Mouse (Mus musculus): ENCODE measurements around the gene Tifab. TPM values are rescaled to one million over a fixed set of nuclear protein-coding genes. Genes with fewer than 3 reads are reported as not detected.

Tifab gene
- polyA plus RNA-seq, 1 experiment = 0.18 TPM

- H3K4me1 ChIP-seq (ENCODE audit: control insufficient read depth, insufficient read depth, low read length) = peaks cover 6% of the 10 kb centered on the region
- H3K9me3 ChIP-seq (replicated peaks; ENCODE audit: control insufficient read depth, insufficient read depth, low read length, poor library complexity, severe bottlenecking) = no peaks in the 10 kb centered on the region
- no peaks in the 10 kb centered on the region for H3K36me3 ChIP-seq (ENCODE audit: control insufficient read depth, insufficient read depth, low read length, poor library complexity, severe bottlenecking)
- H3K27ac ChIP-seq (ENCODE audit: insufficient read depth, low read length) = no peak overlapping the region
- H3K4me3 ChIP-seq (ENCODE audit: low read depth, low read length) = peak overlapping the region; percentile 29
- peaks cover 4% of the 10 kb centered on the region; the same call in 1 of the 2 replicates for H3K27me3 ChIP-seq (ENCODE audit: control insufficient read depth, insufficient read depth, low read length, poor library complexity, severe bottlenecking)
- H3K9ac ChIP-seq (ENCODE audit: low read depth, poor library complexity, severe bottlenecking) = peak overlapping the region; percentile 3; the same call in 1 of the 2 replicates
- no peak for TF ChIP-seq CTCF (IDR thresholded peaks at IDR 0.05; ENCODE audit: low read depth, low read length)
- TF ChIP-seq EP300 (IDR thresholded peaks at IDR 0.05; ENCODE audit: insufficient read depth, low read depth, low read length) = no peak
- no peak for TF ChIP-seq POLR2A (IDR thresholded peaks at IDR 0.05; ENCODE audit: insufficient read depth, low read length)
Observed at GRCm38 (mm10) chr13:56221129-56221910, 42.6 kb upstream of the Tifab start.

- no peak overlapping the region for H3K4me3 ChIP-seq (ENCODE audit: low read depth, low read length)
- peaks cover 4% of the 10 kb centered on the region; the same call in 1 of the 2 replicates for H3K27me3 ChIP-seq (ENCODE audit: control insufficient read depth, insufficient read depth, low read length, poor library complexity, severe bottlenecking)
- H3K4me1 ChIP-seq (ENCODE audit: control insufficient read depth, insufficient read depth, low read length) = peaks cover 9% of the 10 kb centered on the region
- H3K9me3 ChIP-seq (replicated peaks; ENCODE audit: control insufficient read depth, insufficient read depth, low read length, poor library complexity, severe bottlenecking) = no peaks in the 10 kb centered on the region
- no peak overlapping the region for H3K9ac ChIP-seq (ENCODE audit: low read depth, poor library complexity, severe bottlenecking)
- H3K36me3 ChIP-seq (ENCODE audit: control insufficient read depth, insufficient read depth, low read length, poor library complexity, severe bottlenecking) = no peaks in the 10 kb centered on the region
- no peak for TF ChIP-seq POLR2A (IDR thresholded peaks at IDR 0.05; ENCODE audit: insufficient read depth, low read length)
- TF ChIP-seq CTCF (IDR thresholded peaks at IDR 0.05; ENCODE audit: low read depth, low read length) = no peak
- TF ChIP-seq EP300 (IDR thresholded peaks at IDR 0.05; ENCODE audit: insufficient read depth, low read depth, low read length) = no peak
- no peak overlapping the region for H3K27ac ChIP-seq (ENCODE audit: insufficient read depth, low read length)
Observed at GRCm38 (mm10) chr13:56219254-56219653, 40.6 kb upstream of the Tifab start.

GRCm38 (mm10) chr13:56216090-56216489 lies 37.4 kb upstream of the Tifab start:
- Histone ChIP-seq H3K27ac (ENCODE audit: insufficient read depth, low read length) (no peak overlapping the region), H3K9me3 (replicated peaks; ENCODE audit: control insufficient read depth, insufficient read depth, low read length, poor library complexity, severe bottlenecking) (no peaks in the 10 kb centered on the region), H3K27me3 (ENCODE audit: control insufficient read depth, insufficient read depth, low read length, poor library complexity, severe bottlenecking) (no peaks in the 10 kb centered on the region), H3K4me1 (ENCODE audit: control insufficient read depth, insufficient read depth, low read length) (peaks cover 6% of the 10 kb centered on the region), H3K4me3 (ENCODE audit: low read depth, low read length) (no peak overlapping the region), H3K9ac (ENCODE audit: low read depth, poor library complexity, severe bottlenecking) (no peak overlapping the region), H3K36me3 (ENCODE audit: control insufficient read depth, insufficient read depth, low read length, poor library complexity, severe bottlenecking) (no peaks in the 10 kb centered on the region)
- TF ChIP-seq EP300 (IDR thresholded peaks at IDR 0.05; ENCODE audit: insufficient read depth, low read depth, low read length) (peak; percentile 84), CTCF (IDR thresholded peaks at IDR 0.05; ENCODE audit: low read depth, low read length) (no peak)

- no peaks in the 10 kb centered on the region for H3K36me3 ChIP-seq (ENCODE audit: control insufficient read depth, insufficient read depth, low read length, poor library complexity, severe bottlenecking)
- H3K27me3 ChIP-seq (ENCODE audit: control insufficient read depth, insufficient read depth, low read length, poor library complexity, severe bottlenecking) = no peaks in the 10 kb centered on the region
- H3K9ac ChIP-seq (ENCODE audit: low read depth, poor library complexity, severe bottlenecking) = no peak overlapping the region
- no peak for TF ChIP-seq CTCF (IDR thresholded peaks at IDR 0.05; ENCODE audit: low read depth, low read length)
- no peak for TF ChIP-seq POLR2A (IDR thresholded peaks at IDR 0.05; ENCODE audit: insufficient read depth, low read length)
- no peak for TF ChIP-seq EP300 (IDR thresholded peaks at IDR 0.05; ENCODE audit: insufficient read depth, low read depth, low read length)
- H3K9me3 ChIP-seq (replicated peaks; ENCODE audit: control insufficient read depth, insufficient read depth, low read length, poor library complexity, severe bottlenecking) = 0 out of 2 replicates have a peak, but pooled peaks cover 2% of the 10 kb centered on the region
- H3K4me1 ChIP-seq (ENCODE audit: control insufficient read depth, insufficient read depth, low read length) = peaks cover 6% of the 10 kb centered on the region
- H3K27ac ChIP-seq (ENCODE audit: insufficient read depth, low read length) = no peak overlapping the region
- H3K4me3 ChIP-seq (ENCODE audit: low read depth, low read length) = no peak overlapping the region
Observed at GRCm38 (mm10) chr13:56214633-56215032, 35.9 kb upstream of the Tifab start.

GRCm38 (mm10) chr13:56209067-56209411 lies 30.4 kb upstream of the Tifab start:
- TF ChIP-seq POLR2A (IDR thresholded peaks at IDR 0.05; ENCODE audit: insufficient read depth, low read length) (no peak), EP300 (IDR thresholded peaks at IDR 0.05; ENCODE audit: insufficient read depth, low read depth, low read length) (no peak), CTCF (IDR thresholded peaks at IDR 0.05; ENCODE audit: low read depth, low read length) (no peak)
- H3K27me3 ChIP-seq (ENCODE audit: control insufficient read depth, insufficient read depth, low read length, poor library complexity, severe bottlenecking) = no peaks in the 10 kb centered on the region
- no peaks in the 10 kb centered on the region for H3K36me3 ChIP-seq (ENCODE audit: control insufficient read depth, insufficient read depth, low read length, poor library complexity, severe bottlenecking)
- no peaks in the 10 kb centered on the region for H3K4me1 ChIP-seq (ENCODE audit: control insufficient read depth, insufficient read depth, low read length)
- H3K9ac ChIP-seq (ENCODE audit: low read depth, poor library complexity, severe bottlenecking) = peak overlapping the region; percentile 16; the same call in 1 of the 2 replicates
- no peak overlapping the region for H3K27ac ChIP-seq (ENCODE audit: insufficient read depth, low read length)
- 0 out of 2 replicates have a peak, but pooled peaks cover 2% of the 10 kb centered on the region for H3K9me3 ChIP-seq (replicated peaks; ENCODE audit: control insufficient read depth, insufficient read depth, low read length, poor library complexity, severe bottlenecking)
- H3K4me3 ChIP-seq (ENCODE audit: low read depth, low read length) = no peak overlapping the region
